Mouse (Mus musculus) splenic B cell, adult 2 months (primary cell): Measurements from ENCODE around the gene Ahdc1.
A peak's percentile ranks its signal among the peaks of the same experiment; 100 is the strongest.

Experiments used
- DNase-seq: peaks from one replicate; pipeline ENCODE4 v3.0.0-alpha.2; 2011; ENCODE audit warnings: low read depth, low spot score
- H3K27me3 ChIP-seq: 2 replicates; pipeline ENCODE4 v1.6.1; 2012; ENCODE audit warnings: mild to moderate bottlenecking, low read length, moderate library complexity, mixed read lengths; ENCODE audit not compliant: control insufficient read depth, poor library complexity, insufficient read depth, severe bottlenecking
- H3K36me3 ChIP-seq: 2 replicates; pipeline ENCODE4 v1.6.1; 2012; ENCODE audit warnings: mild to moderate bottlenecking, low read length, moderate library complexity, mixed read lengths; ENCODE audit not compliant: control insufficient read depth, poor library complexity, insufficient read depth, severe bottlenecking

Ahdc1 gene

DNA sequence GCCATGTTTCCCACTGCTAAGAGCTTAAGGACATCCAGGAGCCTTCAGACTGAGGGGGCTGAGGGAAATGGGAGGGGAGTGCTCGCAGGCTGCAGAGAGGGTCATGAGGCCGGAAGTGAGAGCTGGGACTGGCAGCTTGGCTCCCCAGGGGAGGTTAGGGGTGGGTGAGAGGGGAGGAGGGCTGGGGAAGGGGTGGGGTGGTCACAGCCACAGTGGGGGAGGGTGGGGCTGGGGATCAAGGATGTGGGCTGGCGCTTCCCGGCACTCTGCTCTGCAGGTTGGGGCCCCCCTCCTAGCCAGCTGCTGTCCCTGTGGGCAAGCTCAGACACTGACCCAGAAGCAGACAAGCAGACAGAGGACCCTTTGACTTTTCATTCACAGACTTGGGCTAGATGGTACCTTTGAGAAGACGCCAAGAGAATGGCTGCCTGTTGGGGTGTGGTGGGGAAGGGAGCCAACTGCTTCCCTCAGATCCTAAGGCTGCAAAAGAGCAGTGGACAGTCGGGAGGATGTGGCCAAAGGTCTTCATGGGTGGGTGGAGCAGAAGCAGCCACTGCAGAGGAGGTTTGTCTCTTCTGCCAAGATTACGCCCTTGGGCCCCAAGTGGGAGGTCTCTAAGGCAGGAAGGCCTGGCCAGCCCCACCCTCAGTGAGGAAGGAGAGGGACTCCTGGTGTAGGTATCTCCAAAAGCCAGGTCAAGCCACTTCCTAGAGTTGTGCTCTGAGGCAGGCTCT is 46.5 kb downstream of the Ahdc1 start:
- peak; percentile 60 for DNase-seq
- H3K36me3 ChIP-seq, result peaks cover 10% of the 10 kb centered on the region
- no peaks in the 10 kb centered on the region for H3K27me3 ChIP-seq

DNA sequence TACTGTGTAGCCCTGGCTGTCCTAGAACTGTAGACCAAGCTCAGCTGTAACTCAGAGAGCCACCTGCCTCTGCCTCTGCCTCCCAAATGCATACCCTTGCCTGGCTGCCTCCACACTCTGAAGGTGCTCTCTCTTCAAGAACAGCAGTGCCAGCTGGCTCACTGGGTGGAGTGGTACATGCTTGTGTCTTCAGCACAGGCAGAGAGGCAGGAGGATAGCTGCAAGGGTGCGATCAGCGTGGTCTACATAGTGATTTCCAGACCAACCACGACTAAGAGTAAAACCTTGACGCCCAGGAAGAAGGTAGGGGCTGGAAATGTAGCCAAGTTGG is 47.0 kb downstream of the Ahdc1 start:
- DNase-seq, result no peak
- Histone ChIP-seq H3K36me3 (peaks cover 11% of the 10 kb centered on the region), H3K27me3 (no peaks in the 10 kb centered on the region)

DNA sequence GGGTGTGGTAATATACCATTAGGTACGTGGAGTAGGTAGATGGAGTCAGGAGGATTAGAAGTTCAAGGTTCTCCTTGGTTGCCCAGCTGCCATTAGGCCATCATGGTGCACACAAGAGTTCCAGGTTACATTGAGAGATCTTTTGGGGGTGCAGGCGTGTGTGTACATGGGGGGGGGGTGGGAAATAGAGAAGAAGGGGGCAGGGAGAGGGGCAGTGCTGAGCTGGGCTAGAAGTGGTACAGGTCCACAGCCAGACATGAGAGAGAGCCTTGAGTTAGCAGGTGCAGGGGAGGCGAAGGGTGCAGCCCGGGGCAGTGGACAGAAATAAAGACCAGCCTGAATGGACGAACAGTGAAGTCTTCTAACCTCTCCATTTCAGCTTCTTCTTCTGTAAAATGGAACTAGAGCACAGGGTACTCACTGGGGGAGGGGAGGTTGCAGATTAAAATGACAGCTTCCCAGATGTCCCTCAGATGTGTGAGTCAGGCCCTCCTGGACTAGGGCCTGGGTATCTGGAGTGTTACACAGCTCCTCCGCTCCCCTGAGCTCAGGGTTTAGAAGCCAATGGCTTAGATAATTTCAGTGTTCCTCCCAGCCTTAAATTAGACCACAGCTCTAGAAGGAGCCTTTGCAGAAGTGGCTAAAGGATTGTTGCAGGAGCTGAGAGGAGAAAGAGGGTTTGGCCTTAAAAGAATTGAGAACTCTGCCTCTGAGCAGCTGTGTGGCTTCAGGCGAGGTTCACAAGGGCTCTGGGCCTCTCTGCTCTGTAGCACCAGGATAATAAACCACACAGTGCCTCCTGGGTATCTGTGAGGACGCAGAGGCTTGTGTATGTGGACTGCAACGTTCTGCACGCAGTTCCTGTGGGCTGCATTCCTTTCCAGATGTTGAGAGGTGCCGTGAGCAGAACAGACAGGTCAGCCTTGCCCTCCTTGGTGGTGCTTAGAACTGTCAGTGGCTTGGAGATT is 47.7 kb downstream of the Ahdc1 start:
- peaks cover 11% of the 10 kb centered on the region for H3K36me3 ChIP-seq
- H3K27me3 ChIP-seq, result no peaks in the 10 kb centered on the region
- DNase-seq, result no peak

DNA sequence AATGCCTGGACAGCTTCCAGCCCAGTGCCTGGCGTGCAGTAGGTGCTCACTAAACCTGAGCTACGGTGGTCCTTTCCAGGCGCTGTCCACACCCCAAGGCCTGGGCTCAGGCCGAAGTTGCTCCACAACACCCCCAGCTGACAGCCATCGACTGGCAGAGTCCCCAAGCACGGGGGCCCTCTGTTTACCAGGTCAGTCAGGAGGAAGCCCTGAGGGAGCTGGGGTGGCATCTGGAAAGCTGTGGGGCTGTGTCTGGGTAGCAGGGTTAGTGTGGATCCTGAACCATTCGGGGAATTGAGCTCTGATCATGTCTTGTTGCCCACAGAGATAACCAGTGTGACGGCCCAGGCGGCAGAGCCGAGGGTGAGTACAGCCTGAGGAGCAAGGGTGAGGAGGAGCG is 49.6 kb downstream of the Ahdc1 start:
- peaks cover 13% of the 10 kb centered on the region for H3K36me3 ChIP-seq
- no peak for DNase-seq
- no peaks in the 10 kb centered on the region for H3K27me3 ChIP-seq

DNA sequence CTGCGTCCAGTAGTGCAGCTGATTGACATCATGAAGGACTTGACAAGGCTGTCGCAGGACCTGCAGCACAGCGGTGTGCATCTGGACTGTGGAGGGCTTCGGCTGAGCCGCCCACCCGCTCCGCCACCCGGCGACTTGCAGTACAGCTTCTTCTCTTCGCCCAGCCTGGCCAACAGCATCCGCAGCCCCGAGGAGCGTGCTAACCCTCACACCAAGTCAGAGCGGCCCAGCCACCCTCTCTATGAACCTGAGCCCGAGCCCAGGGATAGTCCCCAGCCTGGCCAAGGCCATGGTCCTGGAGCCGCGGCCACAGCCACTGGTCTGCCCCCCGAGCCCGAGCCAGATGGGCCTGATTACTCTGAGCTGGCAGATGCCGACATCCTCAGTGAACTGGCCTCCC is 50.7 kb downstream of the Ahdc1 start:
- peaks cover 13% of the 10 kb centered on the region for H3K36me3 ChIP-seq
- DNase-seq, result no peak
- H3K27me3 ChIP-seq, result no peaks in the 10 kb centered on the region

DNA sequence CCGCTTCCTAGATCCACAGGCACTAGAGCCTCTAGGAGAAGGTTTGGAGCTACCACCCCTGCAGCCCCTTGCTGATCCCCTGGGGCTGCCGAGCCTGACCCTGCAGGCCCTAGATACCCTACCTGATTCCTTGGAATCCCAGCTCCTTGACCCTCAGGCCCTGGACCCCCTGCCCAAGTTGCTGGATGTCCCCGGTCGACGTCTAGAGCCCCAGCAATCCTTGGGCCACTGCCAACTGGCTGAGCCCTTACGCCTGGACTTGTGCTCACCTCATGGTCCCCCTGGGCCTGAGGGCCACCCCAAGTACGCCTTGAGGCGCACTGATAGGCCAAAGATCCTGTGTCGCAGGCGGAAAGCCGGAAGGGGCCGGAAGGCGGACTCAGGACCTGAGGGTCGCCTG is 51.2 kb downstream of the Ahdc1 start:
- peaks cover 13% of the 10 kb centered on the region for H3K36me3 ChIP-seq
- DNase-seq, result no peak
- H3K27me3 ChIP-seq, result no peaks in the 10 kb centered on the region

DNA sequence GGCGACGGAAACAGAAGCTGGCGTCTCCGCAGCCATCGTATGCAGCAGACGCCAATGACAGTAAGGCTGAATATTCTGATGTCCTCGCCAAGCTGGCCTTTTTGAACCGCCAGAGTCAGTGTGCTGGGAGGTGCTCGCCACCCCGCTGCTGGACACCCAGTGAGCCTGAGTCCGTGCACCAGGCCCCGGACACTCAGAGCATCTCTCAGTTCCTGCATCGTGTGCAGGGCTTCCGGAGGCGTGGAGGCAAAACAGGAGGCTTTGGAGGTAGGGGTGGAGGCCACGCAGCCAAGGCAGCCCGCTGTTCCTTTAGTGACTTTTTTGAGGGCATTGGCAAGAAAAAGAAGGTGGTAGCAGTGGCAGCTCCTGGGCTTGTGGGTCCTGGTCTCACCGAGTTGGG is 52.1 kb downstream of the Ahdc1 start:
- Histone ChIP-seq H3K36me3 (peaks cover 13% of the 10 kb centered on the region), H3K27me3 (no peaks in the 10 kb centered on the region)
- DNase-seq, result no peak

DNA sequence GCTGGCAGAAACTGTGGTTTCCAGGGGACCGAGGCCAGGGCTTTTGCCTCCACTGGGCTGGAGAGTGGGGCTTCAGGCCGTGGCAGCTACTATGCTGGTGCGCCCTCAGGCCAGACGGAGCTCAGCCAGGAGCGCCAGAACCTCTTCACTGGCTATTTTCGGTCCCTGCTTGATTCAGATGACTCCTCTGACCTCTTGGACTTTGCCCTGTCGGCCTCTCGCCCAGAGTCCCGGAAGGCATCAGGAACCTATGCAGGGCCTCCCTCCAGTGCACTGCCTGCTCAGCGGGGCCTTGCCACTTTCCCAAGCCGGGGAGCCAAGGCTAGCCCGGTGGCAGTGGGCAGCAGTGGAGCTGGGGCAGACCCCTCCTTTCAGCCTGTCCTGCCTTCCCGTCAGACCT is 52.7 kb downstream of the Ahdc1 start:
- peaks cover 13% of the 10 kb centered on the region for H3K36me3 ChIP-seq
- no peaks in the 10 kb centered on the region for H3K27me3 ChIP-seq
- DNase-seq, result no peak

DNA sequence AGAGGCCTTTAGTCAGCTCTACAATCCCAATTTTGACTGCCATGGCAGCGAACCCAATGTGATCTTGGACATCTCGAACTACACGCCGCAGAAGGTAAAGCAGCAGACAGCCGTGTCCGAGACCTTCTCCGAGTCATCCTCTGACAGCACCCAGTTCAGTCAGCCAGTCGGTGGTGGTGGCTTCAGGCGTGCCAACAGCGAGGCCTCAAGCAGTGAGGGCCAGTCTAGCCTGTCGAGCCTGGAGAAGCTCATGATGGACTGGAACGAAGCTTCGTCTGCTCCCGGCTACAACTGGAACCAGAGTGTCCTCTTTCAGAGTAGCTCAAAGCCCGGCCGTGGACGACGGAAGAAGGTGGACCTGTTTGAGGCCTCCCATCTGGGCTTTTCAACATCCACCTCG is 53.7 kb downstream of the Ahdc1 start:
- peaks cover 13% of the 10 kb centered on the region for H3K36me3 ChIP-seq
- no peak for DNase-seq

DNA sequence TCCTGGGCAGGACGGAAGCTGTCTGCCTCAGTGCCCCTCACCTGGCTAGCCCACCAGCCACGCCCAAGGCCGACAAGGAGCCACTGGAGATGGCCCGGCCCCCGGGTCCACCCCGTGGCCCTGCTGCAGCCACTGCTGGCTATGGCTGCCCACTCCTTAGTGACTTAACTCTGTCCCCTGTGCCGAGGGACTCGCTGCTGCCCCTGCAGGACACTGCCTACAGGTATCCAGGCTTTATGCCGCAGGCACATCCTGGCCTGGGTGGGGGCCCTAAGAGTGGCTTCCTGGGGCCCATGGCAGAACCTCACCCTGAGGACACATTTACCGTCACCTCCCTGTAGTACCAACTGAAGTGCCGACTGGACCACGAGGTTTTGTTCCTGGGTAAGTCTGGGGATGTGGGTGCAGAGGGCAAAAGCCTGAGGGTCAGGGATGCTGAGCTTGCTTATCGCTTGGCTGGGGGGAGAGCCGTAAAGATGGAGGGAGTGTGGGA is 54.9 kb downstream of the Ahdc1 start:
- Histone ChIP-seq H3K36me3 (peaks cover 13% of the 10 kb centered on the region), H3K27me3 (no peaks in the 10 kb centered on the region)
- DNase-seq, result no peak

More for the DNA sequence above, 53.7 kb downstream of the Ahdc1 start:
- no peaks in the 10 kb centered on the region for H3K27me3 ChIP-seq

DNA sequence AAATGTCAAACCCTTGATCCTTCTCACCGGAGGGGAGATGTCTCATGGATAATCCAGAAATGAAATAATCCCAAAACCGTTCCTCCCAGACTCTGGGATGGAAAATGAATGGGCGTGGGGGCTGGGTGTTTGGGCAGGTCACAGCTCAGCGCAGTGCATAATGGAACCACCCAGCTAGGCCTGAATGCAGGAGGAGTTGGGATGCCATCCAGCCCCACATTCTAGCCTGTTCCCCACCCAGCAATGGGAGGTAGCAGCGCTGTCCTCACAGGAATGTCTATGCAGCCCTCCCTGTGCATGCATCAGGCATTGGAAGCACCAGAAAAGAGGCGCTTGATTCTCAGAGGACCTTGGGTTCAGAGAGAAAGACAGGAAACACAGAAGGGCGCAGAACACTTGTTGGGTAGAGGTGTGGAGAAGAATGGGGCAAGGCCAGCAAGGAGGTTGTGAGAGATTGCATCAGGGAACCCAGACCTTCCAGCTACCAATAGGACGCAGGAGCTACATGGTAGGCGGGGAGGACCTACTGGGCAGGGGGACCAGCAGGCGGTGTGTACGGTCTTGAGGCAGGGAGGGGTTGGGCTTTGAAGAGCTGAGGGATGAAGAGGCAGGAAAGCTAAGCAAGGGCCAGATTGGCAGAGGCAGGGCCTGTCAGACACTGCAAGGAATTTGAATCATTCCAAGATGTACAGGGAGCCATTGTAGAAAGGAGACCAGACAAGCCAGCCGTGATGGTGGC is 57.5 kb downstream of the Ahdc1 start:
- H3K27me3 ChIP-seq, result no peaks in the 10 kb centered on the region
- H3K36me3 ChIP-seq, result peaks cover 2% of the 10 kb centered on the region
- DNase-seq, result no peak

DNA sequence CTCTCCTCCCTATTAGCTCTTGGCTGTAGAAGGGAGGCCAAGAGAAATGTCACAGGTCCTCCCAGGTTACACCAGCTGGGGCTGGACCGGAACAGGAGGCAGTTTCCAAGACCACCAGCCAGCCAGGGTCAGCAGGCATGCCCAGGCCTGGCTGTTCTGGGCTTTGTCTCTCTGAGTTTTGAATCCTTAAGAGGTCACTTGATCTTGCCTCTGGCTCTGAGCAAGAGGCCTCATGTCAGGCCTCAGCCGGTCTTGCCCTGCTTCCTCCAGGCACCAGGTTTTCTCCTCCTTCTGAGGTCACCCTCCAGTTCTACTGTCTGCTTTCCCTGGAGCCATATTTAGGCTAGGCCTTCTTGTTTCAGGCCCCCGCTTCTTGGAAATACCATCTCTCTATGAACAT is 59.3 kb downstream of the Ahdc1 start:
- no peaks in the 10 kb centered on the region for H3K27me3 ChIP-seq
- DNase-seq, result no peak
- peaks cover 2% of the 10 kb centered on the region for H3K36me3 ChIP-seq

DNA sequence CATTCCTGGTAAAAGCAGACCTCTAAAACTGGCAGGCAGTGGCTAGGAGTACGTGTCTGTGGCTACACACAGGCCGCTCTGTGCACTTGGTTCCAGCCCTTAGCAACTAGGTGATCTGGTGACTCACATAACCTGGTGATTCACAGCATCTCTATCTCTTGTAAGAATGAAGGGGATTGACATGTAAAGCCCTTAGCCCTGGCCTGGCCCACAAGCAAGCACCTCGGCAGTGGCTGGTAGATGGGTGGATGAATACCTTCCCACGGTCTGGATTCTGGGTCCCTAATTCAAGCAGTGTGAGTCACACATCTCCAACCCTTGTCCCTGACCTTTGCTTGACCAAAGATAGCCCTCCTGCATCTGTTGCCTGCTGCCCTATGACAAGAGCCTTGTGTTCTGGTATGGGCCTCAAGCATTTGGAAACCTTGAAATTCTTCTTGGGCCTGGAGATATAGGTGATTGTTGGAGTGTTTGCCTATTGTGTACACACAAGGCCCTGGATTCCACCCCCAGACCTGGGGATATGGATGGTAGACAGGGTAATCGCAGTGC is 59.8 kb downstream of the Ahdc1 start:
- no peaks in the 10 kb centered on the region for H3K27me3 ChIP-seq
- DNase-seq, result no peak
- H3K36me3 ChIP-seq, result no peaks in the 10 kb centered on the region

DNA sequence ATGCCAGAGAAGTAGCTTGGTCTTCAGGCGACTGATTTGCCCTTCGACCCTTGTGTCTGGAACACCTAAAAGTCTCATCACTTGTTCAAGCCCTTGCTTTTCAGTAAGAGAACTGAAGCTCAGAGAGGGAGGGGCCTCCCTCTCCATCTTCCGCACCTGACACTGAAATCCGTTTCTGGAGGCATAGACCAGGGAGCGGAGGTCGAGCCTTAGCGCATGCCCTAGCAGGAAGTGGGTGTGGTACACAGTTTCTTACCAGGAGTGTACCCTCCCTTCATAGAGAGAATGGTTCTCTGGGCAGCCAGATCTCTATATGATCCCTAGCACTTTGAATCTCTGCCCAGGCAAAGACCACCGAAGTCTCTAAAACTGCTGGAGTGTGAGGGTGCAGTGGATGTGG is 62.1 kb downstream of the Ahdc1 start:
- H3K36me3 ChIP-seq, result no peaks in the 10 kb centered on the region
- H3K27me3 ChIP-seq, result no peaks in the 10 kb centered on the region
- no peak for DNase-seq
